Mouse (Mus musculus): ENCODE data around the gene Hsd3b2.
"Not testable (repeated sequence)": the region's sequence is repeated elsewhere in the genome, so short reads cannot be mapped to it uniquely, and the experiment has no call there.

- not testable (repeated sequence) for TF ChIP-seq CTCF (IDR thresholded peaks at IDR 0.05; ENCODE audit: control insufficient read depth, insufficient read depth, insufficient read length); USF1 (IDR thresholded peaks at IDR 0.05; ENCODE audit: low read depth); MYOD1 (IDR thresholded peaks at IDR 0.05; ENCODE audit: control insufficient read depth, insufficient read length, low read depth); MAX (IDR thresholded peaks at IDR 0.05)
Measured at GRCm38 (mm10) chr3:98741043-98741442, 16.7 kb upstream of the Hsd3b2 start.

Measured in C2C12 (cell line).